In the genomic region with DNA sequence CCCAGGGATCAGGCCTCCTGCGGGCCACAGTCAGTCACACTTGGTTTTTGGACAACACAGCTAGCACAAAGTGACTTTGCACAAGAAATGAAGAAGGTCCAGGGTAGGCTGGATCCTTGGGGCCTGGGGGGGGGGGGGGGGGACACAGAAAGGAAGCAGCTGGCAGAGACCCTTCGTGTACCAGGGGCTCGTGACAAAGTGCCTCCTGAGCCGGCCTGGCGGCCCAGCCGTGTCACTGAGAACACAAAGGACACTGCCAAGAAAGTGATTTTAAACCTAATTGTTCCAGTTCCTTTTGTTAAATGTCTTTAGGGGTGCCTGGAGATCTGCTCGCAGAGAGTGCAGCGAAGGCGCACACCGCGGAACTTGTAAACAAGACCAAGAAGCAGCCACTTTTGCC, we compare ENCODE assay signal across 10 mouse cellular contexts.
DNase-seq lines count a peak whose midpoint lies in the region; ATAC-seq lines count a peak whose summit lies in the region.
"Had no signal": no experiment of that assay in that cellular context is flagged by ENCODE, and none has a peak within 500 bp of the region (broad histone marks: within the 10 kb centered on the region; RNA-seq: fewer than 3 reads in every experiment).

No protein-coding gene starts in this region.

- H3K4me1 ChIP-seq in kidney, embryonic 15.5 days, result peaks cover 56% of the 10 kb centered on the region
- H3K4me1 ChIP-seq in embryonic facial prominence, embryonic 15.5 days, result peaks cover 14% of the 10 kb centered on the region
- H3K4me1 ChIP-seq in hindbrain, embryonic 13.5 days (replicated peaks), result peaks cover 64% of the 10 kb centered on the region
- H3K4me1 ChIP-seq in midbrain, embryonic 14.5 days (ENCODE audit: control insufficient read depth, insufficient read depth, low read length), result peaks cover 28% of the 10 kb centered on the region

- peak overlapping the region; percentile 31 for H3K4me2 ChIP-seq in kidney, embryonic 15.5 days
- H3K4me2 ChIP-seq in embryonic facial prominence, embryonic 15.5 days (replicated peaks), result peak overlapping the region; percentile 34
- H3K4me2 ChIP-seq in hindbrain, embryonic 13.5 days, result peak overlapping the region; percentile 43
- H3K4me2 ChIP-seq in midbrain, embryonic 14.5 days (ENCODE audit: low read length), result peak overlapping the region; percentile 37

- H3K27ac ChIP-seq in kidney, embryonic 15.5 days, result 0 out of 2 replicates have a peak overlapping the region, but pooled peaks have one; percentile 2
- H3K27ac ChIP-seq in embryonic facial prominence, embryonic 15.5 days (replicated peaks), result no peak overlapping the region
- peak overlapping the region; percentile 85 for H3K27ac ChIP-seq in hindbrain, embryonic 13.5 days
- H3K27ac ChIP-seq in midbrain, embryonic 14.5 days (replicated peaks; ENCODE audit: low read depth, low read length), result peak overlapping the region; percentile 81
- H3K27ac ChIP-seq: macrophage had no signal

- H3K4me3 ChIP-seq in kidney, embryonic 15.5 days (replicated peaks), result no peak overlapping the region
- no peak overlapping the region for H3K4me3 ChIP-seq in embryonic facial prominence, embryonic 15.5 days (replicated peaks)
- H3K4me3 ChIP-seq in hindbrain, embryonic 13.5 days, result 0 out of 2 replicates have a peak overlapping the region, but pooled peaks have one; percentile 8
- H3K4me3 ChIP-seq in midbrain, embryonic 14.5 days (replicated peaks; ENCODE audit: low read depth, low read length), result no peak overlapping the region

- H3K27me3 ChIP-seq in kidney, embryonic 15.5 days, result peaks cover 99% of the 10 kb centered on the region
- peaks cover 7% of the 10 kb centered on the region; the same call in 1 of the 2 replicates for H3K27me3 ChIP-seq in embryonic facial prominence, embryonic 15.5 days
- peaks cover 93% of the 10 kb centered on the region for H3K27me3 ChIP-seq in hindbrain, embryonic 13.5 days
- H3K27me3 ChIP-seq in midbrain, embryonic 14.5 days (ENCODE audit: control insufficient read depth, insufficient read depth, low read length), result peaks cover 16% of the 10 kb centered on the region; the same call in 1 of the 2 replicates

- no peaks in the 10 kb centered on the region for H3K36me3 ChIP-seq in kidney, embryonic 15.5 days
- H3K36me3 ChIP-seq in embryonic facial prominence, embryonic 15.5 days, result no peaks in the 10 kb centered on the region
- H3K36me3 ChIP-seq in hindbrain, embryonic 13.5 days, result no peaks in the 10 kb centered on the region
- no peaks in the 10 kb centered on the region for H3K36me3 ChIP-seq in midbrain, embryonic 14.5 days (ENCODE audit: control insufficient read depth, insufficient read depth, low read length)

- ATAC-seq in kidney, embryonic 15.5 days (replicated peaks; ENCODE audit: low FRiP score), result no peak
- ATAC-seq in embryonic facial prominence, embryonic 15.5 days (ENCODE audit: insufficient number of reproducible peaks, low FRiP score, low TSS enrichment, low read depth), result no peak
- no peak for ATAC-seq in hindbrain, embryonic 13.5 days (ENCODE audit: low FRiP score)
- ATAC-seq in midbrain, embryonic 14.5 days (ENCODE audit: low FRiP score, low TSS enrichment), result peak; percentile 56
- ATAC-seq in megakaryocyte, adult 5-6 weeks (ENCODE audit: poor library complexity, severe bottlenecking), result no peak
- ATAC-seq: activated CD4-positive, CD25-positive, alpha-beta regulatory T cell, adult 4 months had no signal

- no peaks in the 10 kb centered on the region for H3K9me3 ChIP-seq in kidney, embryonic 15.5 days (replicated peaks)
- H3K9me3 ChIP-seq in embryonic facial prominence, embryonic 15.5 days (replicated peaks), result no peaks in the 10 kb centered on the region
- no peaks in the 10 kb centered on the region for H3K9me3 ChIP-seq in hindbrain, embryonic 13.5 days
- no peaks in the 10 kb centered on the region for H3K9me3 ChIP-seq in midbrain, embryonic 14.5 days (ENCODE audit: control insufficient read depth, low read length)

- no peak overlapping the region for H3K9ac ChIP-seq in kidney, embryonic 15.5 days
- H3K9ac ChIP-seq in embryonic facial prominence, embryonic 15.5 days, result no peak overlapping the region
- H3K9ac ChIP-seq in hindbrain, embryonic 13.5 days, result peak overlapping the region; percentile 43; the same call in 1 of the 2 replicates
- 0 out of 2 replicates have a peak overlapping the region, but pooled peaks have one; percentile 12 for H3K9ac ChIP-seq in midbrain, embryonic 14.5 days (replicated peaks; ENCODE audit: low read length)

- DNase-seq in kidney, adult 8-10 months, result no peak
- DNase-seq in midbrain, embryonic 14.5 days, result no peak
- no peak for DNase-seq in layer of hippocampus, adult 11-12 months (ENCODE audit: low spot score)
- no peak for DNase-seq in embryo, embryonic 9.5 days (ENCODE audit: extremely low spot score)

- WGBS in kidney, embryonic 15.5 days, result 72% methylated on average over 11 of the region's 11 CpGs
- WGBS in embryonic facial prominence, embryonic 15.5 days, result 51% methylated on average over 11 of the region's 11 CpGs
- 13% methylated on average over 11 of the region's 11 CpGs for WGBS in hindbrain, embryonic 13.5 days
- WGBS in midbrain, embryonic 14.5 days, result 12% methylated on average over 11 of the region's 11 CpGs

Comparison
In these comparisons a context has a peak if more than half of its experiments do, and no peak if none do; other contexts are left out.
1. H3K9ac ChIP-seq: peak in hindbrain, embryonic 13.5 days (single experiment) and midbrain, embryonic 14.5 days (single experiment); none in kidney, embryonic 15.5 days (single experiment) and embryonic facial prominence, embryonic 15.5 days (single experiment).
2. Peak in every context shown above with its lines, with median percentiles within 50 percentile points of each other: H3K4me2 ChIP-seq.